Mouse (Mus musculus) brain, embryonic 14.5 days (tissue): ENCODE measurements around the gene Dydc2.

Experiments used
- CTCF ChIP-seq: fragments of 200-500 bp; IDR thresholded peaks from 2 replicates; pipeline ENCODE4 v1.5.1; 2012; ENCODE audit warnings: inconsistent platforms, mild to moderate bottlenecking, moderate library complexity, borderline replicate concordance; ENCODE audit not compliant: insufficient read depth, insufficient read length; ENCODE audit errors: extremely low read depth
- POLR2A ChIP-seq: fragments of 200-500 bp; IDR thresholded peaks from 2 replicates; pipeline ENCODE4 v1.6.1; 2012; ENCODE audit warnings: mild to moderate bottlenecking, inconsistent platforms, borderline replicate concordance; ENCODE audit not compliant: poor library complexity, insufficient read depth, insufficient read length, severe bottlenecking; ENCODE audit errors: extremely low read depth

DNA sequence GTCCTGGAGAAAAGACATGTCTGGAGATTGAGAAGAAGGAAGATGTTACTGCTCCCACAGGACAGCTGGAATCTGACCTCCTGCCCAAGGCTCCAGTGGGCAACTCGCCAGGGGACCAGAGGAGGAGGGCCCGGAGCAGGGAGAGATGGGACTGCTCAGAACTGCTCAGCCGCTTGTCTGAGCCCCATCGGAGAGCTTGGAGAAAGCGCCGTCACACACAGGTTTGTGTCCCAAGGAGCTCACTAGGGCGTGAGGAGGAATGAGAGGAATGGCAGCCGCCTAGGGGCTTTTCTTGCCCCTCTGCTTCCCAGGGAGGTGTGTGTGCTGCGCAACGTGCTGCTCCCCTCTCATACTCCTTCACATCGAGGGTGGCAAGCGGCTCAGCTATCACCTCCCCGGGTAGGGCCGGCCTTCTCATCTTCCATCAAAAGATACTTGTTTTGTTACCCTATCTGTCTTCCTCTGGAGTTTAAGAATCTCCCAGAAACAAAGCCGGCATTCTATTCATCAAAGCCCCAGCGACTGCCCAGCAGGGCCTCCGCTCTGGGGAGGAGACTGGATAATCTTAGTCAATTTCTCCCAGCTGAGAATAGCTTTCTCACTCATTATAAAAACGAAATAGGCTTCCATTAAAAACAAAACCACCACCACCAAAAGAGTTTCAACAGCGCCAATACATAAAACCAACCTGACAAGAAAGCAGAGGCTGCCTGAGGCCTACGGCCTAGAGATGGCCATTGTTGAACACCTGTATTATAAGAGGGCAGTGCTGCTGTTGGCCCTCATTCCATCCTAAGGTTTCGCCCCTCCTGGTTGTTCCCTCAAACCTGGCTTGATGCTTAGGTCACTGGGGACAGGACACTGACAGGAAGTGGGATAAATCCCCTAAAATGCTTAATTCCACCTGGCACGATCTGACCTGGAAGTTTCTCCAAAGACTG lies 64.5 kb downstream of the Dydc2 start:
- no peak for TF ChIP-seq POLR2A
- no peak for TF ChIP-seq CTCF
